Mouse (Mus musculus): ENCODE data around the gene Cnot11. TPM values are rescaled to one million over a fixed set of nuclear protein-coding genes. Genes with fewer than 3 reads are reported as not detected.

Cnot11 gene
- polyA plus RNA-seq, 1 experiment from 2014 or later: 11.1 TPM

GRCm38 (mm10) chr1:39571653-39572052 lies 36.9 kb downstream of the Cnot11 start:
- Histone ChIP-seq H3K4me3 (ENCODE audit: low read depth, low read length) (no peak overlapping the region), H3K4me2 (replicated peaks; ENCODE audit: low read depth) (no peak overlapping the region), H3K36me3 (ENCODE audit: control insufficient read depth, insufficient read depth, low read length) (no peaks in the 10 kb centered on the region), H3K4me1 (replicated peaks; ENCODE audit: control insufficient read depth, insufficient read depth) (0 out of 2 replicates have a peak, but pooled peaks cover 2% of the 10 kb centered on the region), H3K27me3 (ENCODE audit: control insufficient read depth, insufficient read depth, low read length) (no peaks in the 10 kb centered on the region), H3K9ac (ENCODE audit: low read length) (no peak overlapping the region), H3K9me3 (ENCODE audit: control insufficient read depth, low read length) (no peaks in the 10 kb centered on the region), H3K27ac (replicated peaks) (no peak overlapping the region)
- WGBS: 36% methylated on average over 6 of the region's 6 CpGs
- DNase-seq (ENCODE audit: low spot score) (no peak), ATAC-seq (ENCODE audit: low FRiP score, low TSS enrichment) (no peak)
- TF ChIP-seq CTCF (IDR thresholded peaks at IDR 0.05; ENCODE audit: low read depth) (no peak), EP300 (optimal IDR thresholded peaks at IDR 0.05) (no peak)

GRCm38 (mm10) chr1:39573890-39574289 lies 39.1 kb downstream of the Cnot11 start:
- ATAC-seq (ENCODE audit: low FRiP score, low TSS enrichment) (no peak), DNase-seq (ENCODE audit: low spot score) (no peak)
- TF ChIP-seq CTCF (IDR thresholded peaks at IDR 0.05; ENCODE audit: low read depth) (no peak), EP300 (optimal IDR thresholded peaks at IDR 0.05) (no peak)
- Histone ChIP-seq H3K4me1 (replicated peaks; ENCODE audit: control insufficient read depth, insufficient read depth) (0 out of 2 replicates have a peak, but pooled peaks cover 2% of the 10 kb centered on the region), H3K9ac (ENCODE audit: low read length) (no peak overlapping the region), H3K9me3 (ENCODE audit: control insufficient read depth, low read length) (no peaks in the 10 kb centered on the region), H3K4me3 (ENCODE audit: low read depth, low read length) (no peak overlapping the region), H3K27ac (replicated peaks) (no peak overlapping the region), H3K4me2 (replicated peaks; ENCODE audit: low read depth) (no peak overlapping the region), H3K27me3 (ENCODE audit: control insufficient read depth, insufficient read depth, low read length) (no peaks in the 10 kb centered on the region), H3K36me3 (ENCODE audit: control insufficient read depth, insufficient read depth, low read length) (no peaks in the 10 kb centered on the region)
- 56% methylated on average over 7 of the region's 7 CpGs for WGBS

DNA sequence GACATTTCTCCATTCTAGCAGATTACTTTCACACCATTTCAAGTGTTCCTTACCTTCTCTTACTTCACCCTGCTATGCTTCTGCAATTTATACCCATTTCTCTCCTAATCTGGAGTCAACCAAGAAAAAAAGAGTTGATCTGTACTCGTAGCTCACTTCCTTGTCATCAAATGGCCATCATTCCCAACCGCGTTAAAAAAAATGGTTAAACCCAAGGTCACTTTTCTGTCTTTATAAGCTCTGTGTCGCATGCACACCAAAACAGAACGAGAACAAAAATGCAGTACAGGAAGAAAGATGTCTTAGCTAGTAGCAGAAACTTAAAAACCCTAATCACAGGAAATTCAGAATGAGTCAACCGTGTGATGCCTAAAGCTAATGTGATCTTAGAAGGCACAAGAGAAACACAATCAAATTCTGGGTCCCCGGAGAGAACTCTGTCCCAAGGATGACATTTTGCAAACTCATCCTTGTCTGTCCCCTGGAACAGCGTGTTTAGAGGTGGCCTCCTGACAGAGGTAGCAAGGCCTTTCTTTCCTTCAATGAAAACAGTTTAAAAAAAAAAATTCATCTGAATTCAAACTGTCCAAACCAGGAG lies 41.1 kb downstream of the Cnot11 start:
- Histone ChIP-seq H3K36me3 (ENCODE audit: control insufficient read depth, insufficient read depth, low read length) (no peaks in the 10 kb centered on the region), H3K4me3 (ENCODE audit: low read depth, low read length) (peak overlapping the region; percentile 86), H3K4me1 (replicated peaks; ENCODE audit: control insufficient read depth, insufficient read depth) (0 out of 2 replicates have a peak, but pooled peaks cover 2% of the 10 kb centered on the region), H3K27me3 (ENCODE audit: control insufficient read depth, insufficient read depth, low read length) (no peaks in the 10 kb centered on the region), H3K27ac (replicated peaks) (peak overlapping the region; percentile 99; the same call in 1 of the 2 replicates), H3K9ac (ENCODE audit: low read length) (peak overlapping the region; percentile 90), H3K4me2 (replicated peaks; ENCODE audit: low read depth) (peak overlapping the region; percentile 78), H3K9me3 (ENCODE audit: control insufficient read depth, low read length) (no peaks in the 10 kb centered on the region)
- TF ChIP-seq EP300 (optimal IDR thresholded peaks at IDR 0.05): no peak
- TF ChIP-seq CTCF (IDR thresholded peaks at IDR 0.05; ENCODE audit: low read depth): no peak
- ATAC-seq (ENCODE audit: low FRiP score, low TSS enrichment) (no peak), DNase-seq (ENCODE audit: low spot score) (no peak)
- WGBS: 9% methylated on average over 8 of the region's 8 CpGs

DNA sequence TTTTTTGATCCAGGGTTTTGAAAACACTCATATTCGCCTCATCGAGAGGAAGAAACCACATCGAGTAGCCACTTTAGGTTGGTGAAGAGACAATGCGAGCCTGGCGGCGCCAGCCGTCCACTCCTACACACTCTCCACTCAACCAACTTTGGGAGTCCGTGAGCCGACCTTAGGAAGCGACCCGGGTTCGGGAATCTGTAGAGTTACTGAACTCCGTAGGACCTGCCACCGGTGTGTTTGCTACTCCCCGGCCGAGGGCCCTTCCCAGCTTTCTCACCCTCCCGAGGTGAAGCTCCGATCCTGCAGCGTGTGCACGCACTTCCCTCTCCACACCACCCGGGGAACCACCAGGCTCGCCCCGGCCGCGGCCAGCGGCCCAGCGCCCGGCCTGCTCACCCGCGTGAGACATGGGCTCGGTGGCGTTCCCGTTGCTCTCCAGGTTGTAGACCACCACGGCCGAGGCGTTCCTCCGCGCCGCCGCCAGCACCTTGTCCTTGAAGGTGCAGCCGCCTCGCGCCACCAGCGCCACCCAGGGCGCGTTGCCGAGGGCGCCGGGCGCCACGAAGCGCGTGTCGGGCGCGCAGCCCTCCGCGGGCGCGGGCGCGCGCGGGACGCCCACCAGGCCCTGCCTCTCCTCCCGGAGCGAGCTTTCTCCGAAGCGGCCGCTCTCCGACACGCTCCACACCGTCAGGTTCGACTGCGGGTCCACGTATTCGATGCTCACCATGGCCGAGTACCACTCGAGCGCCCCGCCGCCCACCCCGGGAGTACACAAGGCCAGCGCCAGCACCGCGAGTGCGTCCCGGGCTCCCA lies 41.8 kb downstream of the Cnot11 start:
- H3K27ac ChIP-seq (replicated peaks): peak overlapping the region; percentile 99
- peak overlapping the region; percentile 90 for H3K9ac ChIP-seq (ENCODE audit: low read length)
- ATAC-seq (ENCODE audit: low FRiP score, low TSS enrichment) (peak; percentile 70), DNase-seq (ENCODE audit: low spot score) (peak; percentile 75)
- under 1% methylated on average over 68 of the region's 88 CpGs for WGBS
- no peaks in the 10 kb centered on the region for H3K36me3 ChIP-seq (ENCODE audit: control insufficient read depth, insufficient read depth, low read length)
- TF ChIP-seq EP300 (optimal IDR thresholded peaks at IDR 0.05) (no peak), CTCF (IDR thresholded peaks at IDR 0.05; ENCODE audit: low read depth) (no peak; the same call in 1 of the 2 replicates)
- 0 out of 2 replicates have a peak, but pooled peaks cover 2% of the 10 kb centered on the region for H3K4me1 ChIP-seq (replicated peaks; ENCODE audit: control insufficient read depth, insufficient read depth)
- H3K4me2 ChIP-seq (replicated peaks; ENCODE audit: low read depth): peak overlapping the region; percentile 78
- H3K9me3 ChIP-seq (ENCODE audit: control insufficient read depth, low read length): no peaks in the 10 kb centered on the region
- peak overlapping the region; percentile 86 for H3K4me3 ChIP-seq (ENCODE audit: low read depth, low read length)
- no peaks in the 10 kb centered on the region for H3K27me3 ChIP-seq (ENCODE audit: control insufficient read depth, insufficient read depth, low read length)

- WGBS: 1% methylated on average over 28 of the region's 49 CpGs
- no peaks in the 10 kb centered on the region for H3K9me3 ChIP-seq (ENCODE audit: control insufficient read depth, low read length)
- ATAC-seq (ENCODE audit: low FRiP score, low TSS enrichment) (peak; percentile 96), DNase-seq (ENCODE audit: low spot score) (peak; percentile 97)
- peak within 1 kb of the TSS; percentile 86 for H3K4me3 ChIP-seq (ENCODE audit: low read depth, low read length)
- 0 out of 2 replicates have a peak, but pooled peaks cover 1% of the 10 kb centered on the region for H3K4me1 ChIP-seq (replicated peaks; ENCODE audit: control insufficient read depth, insufficient read depth)
- H3K36me3 ChIP-seq (ENCODE audit: control insufficient read depth, insufficient read depth, low read length): no peaks in the 10 kb centered on the region
- H3K4me2 ChIP-seq (replicated peaks; ENCODE audit: low read depth): peak within 1 kb of the TSS; percentile 78
- peak within 1 kb of the TSS; percentile 99 for H3K27ac ChIP-seq (replicated peaks)
- H3K9ac ChIP-seq (ENCODE audit: low read length): peak within 1 kb of the TSS; percentile 90
- TF ChIP-seq CTCF (IDR thresholded peaks at IDR 0.05; ENCODE audit: low read depth): no peak
- TF ChIP-seq EP300 (optimal IDR thresholded peaks at IDR 0.05): no peak
- H3K27me3 ChIP-seq (ENCODE audit: control insufficient read depth, insufficient read depth, low read length): no peaks in the 10 kb centered on the region
Measured at GRCm38 (mm10) chr1:39577253-39577705, 42.5 kb downstream of the Cnot11 start, which contains the start of gene Rnf149. Rnf149 (minus strand) TSS chr1:39577405.
